ENCODE assay signal across 26 mouse cellular contexts in the genomic region with DNA sequence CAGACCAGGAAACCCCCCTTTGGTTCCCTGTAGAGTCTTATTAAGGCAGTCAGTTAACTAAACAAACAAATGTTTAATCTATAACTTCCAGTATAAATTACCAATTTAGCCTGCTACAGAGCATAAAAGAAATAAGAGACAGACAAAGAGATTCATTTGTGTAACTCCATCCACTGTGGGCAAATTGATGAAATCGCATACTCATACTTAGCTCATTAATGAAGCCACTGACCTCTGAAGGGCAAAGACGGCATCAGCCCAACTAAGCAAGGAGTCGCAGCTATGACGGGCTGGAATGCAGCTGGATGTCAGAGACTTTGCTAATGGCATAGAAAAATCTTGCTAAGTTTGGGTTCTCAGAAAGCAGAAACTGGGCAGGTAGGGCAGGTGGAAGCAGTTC.
DNase-seq lines count a peak whose midpoint lies in the region; ATAC-seq lines count a peak whose summit lies in the region.
"Had no signal": no experiment of that assay in that cellular context is flagged by ENCODE, and none has a peak within 500 bp of the region (broad histone marks: within the 10 kb centered on the region; RNA-seq: fewer than 3 reads in every experiment).

No protein-coding gene starts in this region.

- DNase-seq in embryonic facial prominence, embryonic 11.5 days (ENCODE audit: low spot score) = peak; percentile 22
- DNase-seq in embryonic facial prominence, embryonic 10.5 days (ENCODE audit: low spot score) = no peak
- no peak for DNase-seq in heart, postnatal 10 days
- no peak for DNase-seq in kidney, adult 18-20 months
- DNase-seq: adrenal gland, postnatal 10 days; cerebellum, adult 8-10 months; cerebellum, postnatal 25 days; gastrocnemius, postnatal 14 days; kidney, adult 9 months; kidney, postnatal 25 days; right cerebral cortex, postnatal 14 days had no signal

- H3K9me3 ChIP-seq in embryonic facial prominence, embryonic 11.5 days (replicated peaks; ENCODE audit: control insufficient read depth, low read length) = no peaks in the 10 kb centered on the region
- no peaks in the 10 kb centered on the region for H3K9me3 ChIP-seq in embryonic facial prominence, embryonic 10.5 days
- H3K9me3 ChIP-seq in heart, embryonic 14.5 days (ENCODE audit: control insufficient read depth, low read length) = no peaks in the 10 kb centered on the region
- H3K9me3 ChIP-seq in kidney, embryonic 15.5 days (replicated peaks) = no peaks in the 10 kb centered on the region
- H3K9me3 ChIP-seq: embryonic facial prominence, embryonic 12.5 days; hindbrain, embryonic 13.5 days; limb, embryonic 13.5 days; lung, embryonic 15.5 days; midbrain, embryonic 12.5 days; neural tube, embryonic 13.5 days had no signal

- WGBS in embryonic facial prominence, embryonic 11.5 days = 35% methylated on average over 4 of the region's 4 CpGs
- 48% methylated on average over 4 of the region's 4 CpGs for WGBS in embryonic facial prominence, embryonic 10.5 days
- WGBS in heart, embryonic 14.5 days = 49% methylated on average over 4 of the region's 4 CpGs
- 36% methylated on average over 4 of the region's 4 CpGs for WGBS in kidney, embryonic 15.5 days

- H3K4me3 ChIP-seq in embryonic facial prominence, embryonic 11.5 days (ENCODE audit: low read depth, low read length) = no peak overlapping the region
- no peak overlapping the region for H3K4me3 ChIP-seq in embryonic facial prominence, embryonic 10.5 days
- H3K4me3 ChIP-seq in heart, embryonic 14.5 days (ENCODE audit: control insufficient read depth in 1 of 2, insufficient read depth in 1 of 2, low read depth in 1 of 2, low read length in 2 of 2) = no peak overlapping the region
- H3K4me3 ChIP-seq in kidney, embryonic 15.5 days (replicated peaks) = no peak overlapping the region
- H3K4me3 ChIP-seq: embryonic facial prominence, embryonic 12.5 days; hindbrain, embryonic 13.5 days; layer of hippocampus, adult 2 months; left cerebral cortex, adult 2 months; limb, embryonic 13.5 days; lung, embryonic 15.5 days; midbrain, embryonic 12.5 days; neural tube, embryonic 13.5 days had no signal

- no peak for ATAC-seq in embryonic facial prominence, embryonic 11.5 days (replicated peaks; ENCODE audit: insufficient number of reproducible peaks, low FRiP score, low TSS enrichment, low read depth)
- no peak for ATAC-seq in heart, embryonic 14.5 days (ENCODE audit: insufficient number of reproducible peaks, insufficient read depth, low FRiP score, low read depth)
- 0 out of 2 replicates have a peak, but pooled peaks have one; percentile 40 for ATAC-seq in kidney, embryonic 15.5 days (replicated peaks; ENCODE audit: low FRiP score)
- ATAC-seq in megakaryocyte-erythroid progenitor cell, adult 5-6 weeks (replicated peaks; ENCODE audit: low FRiP score, low TSS enrichment, poor library complexity, severe bottlenecking) = no peak
- ATAC-seq: forebrain, embryonic 14.5 days; intestine, embryonic 16.5 days had no signal

- no peak overlapping the region for H3K9ac ChIP-seq in embryonic facial prominence, embryonic 11.5 days (replicated peaks; ENCODE audit: low read length)
- peak overlapping the region; percentile 36; the same call in 1 of the 2 replicates for H3K9ac ChIP-seq in heart, embryonic 14.5 days (ENCODE audit: low read length)
- H3K9ac ChIP-seq in kidney, embryonic 15.5 days = no peak overlapping the region
- H3K9ac ChIP-seq: embryonic facial prominence, embryonic 12.5 days; hindbrain, embryonic 13.5 days; limb, embryonic 13.5 days; lung, embryonic 15.5 days; midbrain, embryonic 12.5 days; neural tube, embryonic 13.5 days had no signal

- H3K4me1 ChIP-seq in embryonic facial prominence, embryonic 11.5 days (ENCODE audit: control insufficient read depth, insufficient read depth, low read length) = no peaks in the 10 kb centered on the region
- H3K4me1 ChIP-seq in embryonic facial prominence, embryonic 10.5 days = peaks cover 16% of the 10 kb centered on the region
- peaks cover 6 to 14% of the 10 kb centered on the region in 2 experiments for H3K4me1 ChIP-seq in heart, embryonic 14.5 days (ENCODE audit: control insufficient read depth in 2 of 2, insufficient read depth in 2 of 2, low read length in 2 of 2)
- H3K4me1 ChIP-seq in kidney, embryonic 15.5 days = peaks cover 8% of the 10 kb centered on the region; the same call in 1 of the 2 replicates
- H3K4me1 ChIP-seq: limb, embryonic 13.5 days; lung, embryonic 15.5 days had no signal

- H3K4me2 ChIP-seq in embryonic facial prominence, embryonic 11.5 days (ENCODE audit: low read depth, low read length) = no peak overlapping the region
- no peak overlapping the region for H3K4me2 ChIP-seq in heart, embryonic 14.5 days (ENCODE audit: low read length)
- no peak overlapping the region for H3K4me2 ChIP-seq in kidney, embryonic 15.5 days
- H3K4me2 ChIP-seq: embryonic facial prominence, embryonic 12.5 days; hindbrain, embryonic 13.5 days; limb, embryonic 13.5 days; liver, embryonic 11.5 days; lung, embryonic 15.5 days; midbrain, embryonic 12.5 days; neural tube, embryonic 13.5 days had no signal

- no peak overlapping the region for H3K27ac ChIP-seq in embryonic facial prominence, embryonic 11.5 days (replicated peaks; ENCODE audit: low read depth, low read length)
- no peak overlapping the region for H3K27ac ChIP-seq in embryonic facial prominence, embryonic 10.5 days (replicated peaks)
- peak overlapping the region; percentile 79 to 86 for H3K27ac ChIP-seq in heart, embryonic 14.5 days (replicated peaks in 1 of 2; ENCODE audit: control insufficient read depth in 1 of 2, insufficient read depth in 1 of 2, low read depth in 2 of 2, low read length in 2 of 2)
- no peak overlapping the region for H3K27ac ChIP-seq in kidney, embryonic 15.5 days
- H3K27ac ChIP-seq: embryonic facial prominence, embryonic 12.5 days; layer of hippocampus, adult 2 months; left cerebral cortex, adult 2 months; limb, embryonic 13.5 days; lung, embryonic 15.5 days; midbrain, embryonic 12.5 days; neural tube, embryonic 13.5 days had no signal

- H3K27me3 ChIP-seq in embryonic facial prominence, embryonic 11.5 days (ENCODE audit: control insufficient read depth, insufficient read depth, low read length) = no peaks in the 10 kb centered on the region
- no peaks in the 10 kb centered on the region for H3K27me3 ChIP-seq in embryonic facial prominence, embryonic 10.5 days (replicated peaks; ENCODE audit: low read depth, poor library complexity, severe bottlenecking)
- no peaks in the 10 kb centered on the region for H3K27me3 ChIP-seq in heart, embryonic 14.5 days (ENCODE audit: control insufficient read depth, insufficient read depth, low read length)
- H3K27me3 ChIP-seq in kidney, embryonic 15.5 days = no peaks in the 10 kb centered on the region
- H3K27me3 ChIP-seq: CH12.LX; embryonic facial prominence, embryonic 12.5 days; hindbrain, embryonic 13.5 days; limb, embryonic 13.5 days; lung, embryonic 15.5 days; midbrain, embryonic 12.5 days; neural tube, embryonic 13.5 days had no signal

- no peaks in the 10 kb centered on the region for H3K36me3 ChIP-seq in embryonic facial prominence, embryonic 11.5 days (replicated peaks; ENCODE audit: control insufficient read depth, insufficient read depth, low read depth, low read length)
- H3K36me3 ChIP-seq in embryonic facial prominence, embryonic 10.5 days (replicated peaks) = no peaks in the 10 kb centered on the region
- H3K36me3 ChIP-seq in heart, embryonic 14.5 days (ENCODE audit: control insufficient read depth, insufficient read depth, low read length) = no peaks in the 10 kb centered on the region
- no peaks in the 10 kb centered on the region for H3K36me3 ChIP-seq in kidney, embryonic 15.5 days
- H3K36me3 ChIP-seq: embryonic facial prominence, embryonic 12.5 days; hindbrain, embryonic 13.5 days; limb, embryonic 13.5 days; lung, embryonic 15.5 days; midbrain, embryonic 12.5 days; neural tube, embryonic 13.5 days had no signal

- intact Hi-C loops in heart, postnatal 10 days (cut with DNase I) = no loop called here

Comparison
In these comparisons a context has a peak if more than half of its experiments do, and no peak if none do; other contexts are left out.
1. H3K27ac ChIP-seq: peak in heart, embryonic 14.5 days (2 of 2); none in embryonic facial prominence, embryonic 11.5 days (single experiment), embryonic facial prominence, embryonic 10.5 days (single experiment) and kidney, embryonic 15.5 days (single experiment).